Mouse (Mus musculus): ENCODE results near the gene Rbm47. TPM values are rescaled to one million over a fixed set of nuclear protein-coding genes. Genes with fewer than 3 reads are reported as not detected.

Gene Rbm47
- polyA plus RNA-seq, 1 experiment, result 24.9 TPM

- Histone ChIP-seq H3K27ac (ENCODE audit: control insufficient read depth, insufficient read depth, low read depth, low read length) (no peak overlapping the region), H3K4me1 (ENCODE audit: control insufficient read depth, insufficient read depth, low read length) (no peaks in the 10 kb centered on the region; the same call in 1 of the 2 replicates), H3K4me3 (ENCODE audit: control insufficient read depth, low read depth, low read length) (no peak overlapping the region), H3K36me3 (ENCODE audit: control insufficient read depth, insufficient read depth, low read length) (no peaks in the 10 kb centered on the region), H3K27me3 (ENCODE audit: control insufficient read depth, insufficient read depth, low read length) (no peaks in the 10 kb centered on the region)
- TF ChIP-seq CTCF (IDR thresholded peaks at IDR 0.05; ENCODE audit: control insufficient read depth, insufficient read depth, insufficient replicate concordance, low read depth, low read length) (no peak), POLR2A (IDR thresholded peaks at IDR 0.05; ENCODE audit: control insufficient read depth, low read depth, low read length) (no peak)
Observed at GRCm38 (mm10) chr5:66080529-66081220, 92.2 kb downstream of the Rbm47 start.

- H3K27me3 ChIP-seq (ENCODE audit: control insufficient read depth, insufficient read depth, low read length), result no peaks in the 10 kb centered on the region
- no peak overlapping the region for H3K4me3 ChIP-seq (ENCODE audit: control insufficient read depth, low read depth, low read length)
- TF ChIP-seq CTCF (IDR thresholded peaks at IDR 0.05; ENCODE audit: control insufficient read depth, insufficient read depth, insufficient replicate concordance, low read depth, low read length), result no peak
- TF ChIP-seq POLR2A (IDR thresholded peaks at IDR 0.05; ENCODE audit: control insufficient read depth, low read depth, low read length), result no peak
- H3K27ac ChIP-seq (ENCODE audit: control insufficient read depth, insufficient read depth, low read depth, low read length), result no peak overlapping the region
- no peaks in the 10 kb centered on the region; the same call in none of the 2 replicates for H3K4me1 ChIP-seq (ENCODE audit: control insufficient read depth, insufficient read depth, low read length)
- no peaks in the 10 kb centered on the region for H3K36me3 ChIP-seq (ENCODE audit: control insufficient read depth, insufficient read depth, low read length)
Observed at GRCm38 (mm10) chr5:66079358-66080179, 93.3 kb downstream of the Rbm47 start.

- Histone ChIP-seq H3K36me3 (ENCODE audit: control insufficient read depth, insufficient read depth, low read length) (no peaks in the 10 kb centered on the region), H3K4me1 (ENCODE audit: control insufficient read depth, insufficient read depth, low read length) (no peaks in the 10 kb centered on the region; the same call in none of the 2 replicates), H3K27ac (ENCODE audit: control insufficient read depth, insufficient read depth, low read depth, low read length) (no peak overlapping the region), H3K27me3 (ENCODE audit: control insufficient read depth, insufficient read depth, low read length) (no peaks in the 10 kb centered on the region), H3K4me3 (ENCODE audit: control insufficient read depth, low read depth, low read length) (no peak overlapping the region)
- no peak for TF ChIP-seq POLR2A (IDR thresholded peaks at IDR 0.05; ENCODE audit: control insufficient read depth, low read depth, low read length)
- TF ChIP-seq CTCF (IDR thresholded peaks at IDR 0.05; ENCODE audit: control insufficient read depth, insufficient read depth, insufficient replicate concordance, low read depth, low read length), result no peak
Observed at GRCm38 (mm10) chr5:66078491-66079012, 94.4 kb downstream of the Rbm47 start.

GRCm38 (mm10) chr5:66077416-66077815, 95.5 kb downstream of the Rbm47 start:
- Histone ChIP-seq H3K4me1 (ENCODE audit: control insufficient read depth, insufficient read depth, low read length) (no peaks in the 10 kb centered on the region; the same call in none of the 2 replicates), H3K36me3 (ENCODE audit: control insufficient read depth, insufficient read depth, low read length) (no peaks in the 10 kb centered on the region), H3K27me3 (ENCODE audit: control insufficient read depth, insufficient read depth, low read length) (no peaks in the 10 kb centered on the region), H3K27ac (ENCODE audit: control insufficient read depth, insufficient read depth, low read depth, low read length) (peak overlapping the region; percentile 45; the same call in 1 of the 2 replicates), H3K4me3 (ENCODE audit: control insufficient read depth, low read depth, low read length) (peak overlapping the region; percentile 72)
- TF ChIP-seq POLR2A (IDR thresholded peaks at IDR 0.05; ENCODE audit: control insufficient read depth, low read depth, low read length) (no peak), CTCF (IDR thresholded peaks at IDR 0.05; ENCODE audit: control insufficient read depth, insufficient read depth, insufficient replicate concordance, low read depth, low read length) (no peak)

- Histone ChIP-seq H3K27ac (ENCODE audit: control insufficient read depth, insufficient read depth, low read depth, low read length) (peak overlapping the region; percentile 23; the same call in 1 of the 2 replicates), H3K27me3 (ENCODE audit: control insufficient read depth, insufficient read depth, low read length) (no peaks in the 10 kb centered on the region), H3K4me1 (ENCODE audit: control insufficient read depth, insufficient read depth, low read length) (no peaks in the 10 kb centered on the region; the same call in none of the 2 replicates), H3K36me3 (ENCODE audit: control insufficient read depth, insufficient read depth, low read length) (no peaks in the 10 kb centered on the region), H3K4me3 (ENCODE audit: control insufficient read depth, low read depth, low read length) (peak overlapping the region; percentile 50)
- TF ChIP-seq CTCF (IDR thresholded peaks at IDR 0.05; ENCODE audit: control insufficient read depth, insufficient read depth, insufficient replicate concordance, low read depth, low read length) (no peak), POLR2A (IDR thresholded peaks at IDR 0.05; ENCODE audit: control insufficient read depth, low read depth, low read length) (no peak)
Observed at GRCm38 (mm10) chr5:66076685-66077301, 96.1 kb downstream of the Rbm47 start.

GRCm38 (mm10) chr5:66075906-66076305, 97.0 kb downstream of the Rbm47 start:
- TF ChIP-seq CTCF (IDR thresholded peaks at IDR 0.05; ENCODE audit: control insufficient read depth, insufficient read depth, insufficient replicate concordance, low read depth, low read length), result no peak
- TF ChIP-seq POLR2A (IDR thresholded peaks at IDR 0.05; ENCODE audit: control insufficient read depth, low read depth, low read length), result no peak
- Histone ChIP-seq H3K36me3 (ENCODE audit: control insufficient read depth, insufficient read depth, low read length) (no peaks in the 10 kb centered on the region), H3K4me3 (ENCODE audit: control insufficient read depth, low read depth, low read length) (no peak overlapping the region), H3K27ac (ENCODE audit: control insufficient read depth, insufficient read depth, low read depth, low read length) (no peak overlapping the region), H3K27me3 (ENCODE audit: control insufficient read depth, insufficient read depth, low read length) (no peaks in the 10 kb centered on the region), H3K4me1 (ENCODE audit: control insufficient read depth, insufficient read depth, low read length) (no peaks in the 10 kb centered on the region; the same call in none of the 2 replicates)
